Mouse (Mus musculus) neutrophil, adult 59 days (primary cell): ENCODE results near the gene Med17. TPM values are rescaled to one million over a fixed set of nuclear protein-coding genes. Genes with fewer than 3 reads are reported as not detected.

Experiments used
- total RNA-seq, 2 experiments: library from RNA; stranded (reverse); gene quantifications; 1 replicate in 1 of 2; 2 replicates in 1 of 2; pipeline ENCODE4 v1.2.4; 2023

Med17 gene
- 10 to 100 TPM; 32.2 to 33.9 TPM for total RNA-seq

DNA sequence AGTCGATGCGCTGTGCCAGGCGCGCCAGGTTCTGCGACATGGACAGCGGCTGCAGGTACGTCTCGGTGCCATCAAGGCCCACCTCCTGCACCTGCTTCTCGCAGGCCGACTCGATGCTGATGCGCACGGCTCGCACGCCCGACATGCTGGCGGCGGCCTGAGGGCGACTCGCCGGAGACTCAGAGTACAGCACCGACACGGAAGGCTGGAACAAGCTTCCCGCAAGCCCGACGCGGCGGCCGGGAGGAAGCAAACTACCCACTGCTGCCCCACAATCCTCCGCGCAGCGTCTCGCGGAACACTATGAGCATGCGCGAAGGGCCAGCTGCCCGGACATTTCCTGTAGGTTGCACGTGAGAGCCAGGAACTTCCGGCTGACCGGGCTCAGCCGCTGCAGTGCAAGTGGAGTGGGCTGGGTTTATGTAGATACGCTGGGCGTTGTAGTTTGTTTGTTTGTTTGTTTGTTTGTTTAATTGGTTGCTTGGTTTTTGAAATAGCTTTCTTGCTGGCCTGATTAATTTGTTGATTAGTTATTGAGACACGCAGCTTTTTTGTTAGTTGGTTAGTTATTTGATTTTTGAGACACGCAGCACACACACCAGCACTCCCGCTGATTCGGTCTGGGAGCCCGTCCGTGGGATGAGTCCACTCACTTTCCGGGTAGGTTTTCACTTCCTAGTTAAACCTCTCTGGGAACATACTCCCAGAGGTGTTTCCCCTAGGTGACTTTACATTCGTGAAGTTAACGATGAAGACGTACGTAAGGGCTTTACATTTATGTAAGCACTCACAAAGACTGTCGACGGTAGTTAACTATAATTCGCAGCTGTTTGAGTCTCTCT is at the start of gene Med17:
Med17 (minus strand) TSS at position 283 of the 842 bp plus-strand sequence.

DNA sequence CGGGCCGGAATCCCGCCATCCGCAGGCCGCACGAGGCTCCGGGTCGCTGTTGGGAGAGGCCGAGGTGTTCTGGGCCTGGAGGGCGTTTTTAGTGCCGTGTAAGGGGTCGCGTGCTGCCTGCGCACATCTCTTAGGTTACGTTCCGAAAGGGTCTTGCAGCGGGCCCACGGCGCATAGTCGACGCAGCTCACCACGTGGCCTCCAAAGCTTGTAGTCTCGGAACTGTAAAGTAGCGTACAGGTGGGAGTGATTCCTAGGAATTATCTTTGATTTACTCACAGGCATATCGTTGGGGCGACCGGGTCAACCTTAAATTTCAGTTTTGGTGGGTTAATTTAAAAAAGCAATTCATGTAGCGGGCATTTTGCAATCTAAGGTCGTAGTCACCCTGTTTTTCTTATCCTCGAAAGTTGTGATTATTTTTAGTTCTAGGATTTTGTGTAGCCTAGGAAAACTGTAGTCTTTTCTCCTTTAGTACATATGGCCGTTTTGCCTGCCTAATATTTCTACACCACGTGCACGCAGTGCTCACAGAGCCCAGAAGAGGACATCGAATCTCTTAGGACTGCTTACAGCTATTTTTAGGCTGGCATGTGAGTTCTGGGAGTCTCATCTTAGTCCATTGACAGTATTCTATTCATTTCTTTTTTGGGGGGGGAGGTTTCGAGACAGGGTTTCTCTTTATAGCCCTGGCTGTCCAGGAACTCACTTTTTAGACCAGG is 26.8 kb upstream of the Med17 start, which contains the start of gene 4931406C07Rik:
4931406C07Rik (minus strand) TSS at position 51 of the 722 bp plus-strand sequence.

DNA sequence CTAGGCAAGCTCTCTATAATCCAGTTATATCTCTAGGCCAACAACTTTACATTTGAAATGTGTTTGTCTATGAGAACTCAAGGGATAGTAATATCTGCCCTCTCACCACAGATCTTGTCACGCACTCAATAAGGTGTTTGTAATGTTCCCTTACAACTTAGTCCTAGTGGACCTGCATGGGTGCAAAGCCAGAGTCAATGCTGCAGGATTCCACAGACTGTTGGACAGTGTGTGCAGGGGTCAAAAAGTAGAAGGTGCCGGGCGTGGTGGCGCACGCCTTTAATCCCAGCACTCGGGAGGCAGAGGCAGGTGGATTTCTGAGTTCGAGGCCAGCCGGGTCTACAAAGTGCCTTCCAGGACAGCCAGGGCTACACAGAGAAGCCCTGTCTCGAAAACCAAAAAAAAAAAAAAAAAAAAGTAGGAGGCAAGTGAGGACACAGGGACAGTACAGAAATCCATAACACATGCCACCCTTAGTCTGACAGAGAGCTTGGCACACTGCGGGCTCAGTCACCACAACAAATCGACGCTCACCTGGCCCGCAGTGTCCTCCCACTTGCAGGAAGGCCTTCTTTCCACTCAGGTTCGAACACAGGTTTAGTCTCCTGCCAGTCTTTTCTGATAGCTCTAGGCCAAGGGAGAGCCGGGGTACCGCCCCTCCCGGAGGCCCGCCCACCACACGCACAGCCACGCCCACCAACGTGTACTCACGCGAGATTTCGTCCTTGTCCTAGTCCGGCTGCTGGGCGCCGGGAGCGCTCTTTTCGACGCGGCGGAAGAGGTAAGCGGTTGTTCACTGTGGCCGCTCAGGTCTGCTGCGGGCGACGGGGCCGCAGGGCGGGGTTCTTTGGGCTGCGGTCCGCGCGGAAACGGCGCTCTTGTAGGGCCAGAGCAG is 26.0 kb upstream of the Med17 start, which contains the start of gene Taf1d:
Taf1d (plus strand) TSS at position 712 of the 895 bp plus-strand sequence.

DNA sequence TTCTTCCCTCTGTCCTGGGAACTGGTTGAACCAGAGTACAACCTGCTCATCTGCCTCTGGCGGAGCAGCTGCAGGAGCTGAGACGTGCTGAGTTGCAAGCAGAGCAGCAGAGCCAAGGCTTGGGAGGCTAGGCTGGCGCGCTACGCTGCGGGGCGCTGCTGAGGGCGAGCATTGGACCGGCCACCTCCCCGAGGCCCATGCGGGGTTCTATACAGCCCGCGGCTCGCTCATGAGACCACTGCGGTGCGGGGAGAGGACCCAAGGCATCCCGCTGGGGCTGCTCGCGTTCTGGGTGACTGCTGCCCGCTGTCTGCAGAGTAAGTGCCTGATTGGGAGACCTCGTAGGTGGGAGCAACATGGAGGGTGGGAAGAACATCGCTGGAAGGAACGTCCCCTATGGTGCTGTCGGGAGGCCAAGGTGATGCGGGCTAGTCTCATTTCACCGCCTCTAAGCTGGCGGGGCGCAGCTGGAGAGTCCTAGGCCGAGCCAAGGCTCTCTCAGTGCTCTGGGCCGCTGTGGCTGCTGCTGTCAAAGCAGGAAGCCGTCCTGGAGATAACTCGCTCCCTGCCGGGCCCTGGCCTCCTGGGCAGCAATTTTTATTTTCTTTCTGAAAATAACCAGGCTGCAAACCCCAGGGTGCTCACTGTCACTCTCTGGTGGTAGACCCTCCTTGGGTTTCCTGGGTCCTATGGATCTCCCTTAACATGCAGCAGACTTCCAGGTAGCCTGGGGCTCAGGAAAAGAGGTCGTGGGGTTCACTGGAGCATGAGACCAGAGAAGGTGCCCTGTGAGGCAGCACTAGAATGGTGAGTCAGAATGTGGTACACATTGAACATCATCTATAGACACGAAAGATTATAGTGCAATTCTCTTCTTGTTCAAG is 40.4 kb downstream of the Med17 start, which contains the start of gene Vstm5:
Vstm5 (plus strand) TSS at position 4 of the 884 bp plus-strand sequence.

Other genes starting within 250 kb of the Med17 start
- 10 to 100 TPM in 1 of 2 experiments, 1 to 10 TPM in 1; 9.6 to 12.3 TPM for gene Panx1, start 234.5 kb downstream of the Med17 start, total RNA-seq
- gene Hephl1, start 167.8 kb downstream of the Med17 start, total RNA-seq = not detected
- gene Vstm5, start 40.9 kb downstream of the Med17 start, total RNA-seq = not detected
- gene Taf1d, start 26.3 kb upstream of the Med17 start, total RNA-seq = 100 to 1,000 TPM; 389 to 455 TPM
- 1 to 10 TPM; 7.0 to 7.3 TPM for gene 4931406C07Rik, start 26.5 kb upstream of the Med17 start, total RNA-seq
- 10 to 100 TPM; 22.9 to 23.0 TPM for gene Cep295, start 77.9 kb upstream of the Med17 start, total RNA-seq
- gene Smco4, start 213.5 kb upstream of the Med17 start, total RNA-seq = 1 to 10 TPM; 4.4 to 7.2 TPM